Mouse (Mus musculus) heart, embryonic 16.5 days (tissue): ENCODE results near the gene 2810408A11Rik. TPM values are rescaled to one million over a fixed set of nuclear protein-coding genes. Genes with fewer than 3 reads are reported as not detected.

Experiments
- ATAC-seq: fragments of 200-750 bp; cut with Nextera tagmentation; replicated peaks from 2 replicates; pipeline ENCODE4 v1.8.0; 2017; ENCODE audit warnings: moderate number of reproducible peaks; ENCODE audit not compliant: insufficient read depth, low FRiP score; ENCODE audit errors: extremely low read depth
- H3K27ac ChIP-seq: fragments of 300-500 bp; sonication (generic); 2 replicates; pipeline ENCODE4 v1.5.1; 2014; ENCODE audit warnings: mild to moderate bottlenecking, low read length, control low read depth, moderate library complexity
- H3K27me3 ChIP-seq: fragments of 300-500 bp; sonication (generic); 2 replicates; pipeline ENCODE4 v1.6.1; 2014; ENCODE audit warnings: low read length, mixed read lengths; ENCODE audit not compliant: control insufficient read depth, insufficient read depth
- H3K36me3 ChIP-seq: fragments of 300-500 bp; sonication (generic); 2 replicates; pipeline ENCODE4 v1.6.1; 2014; ENCODE audit not compliant: control insufficient read depth, insufficient read depth
- H3K4me1 ChIP-seq: fragments of 300-500 bp; sonication (generic); 2 replicates; pipeline ENCODE4 v1.6.1; 2014; ENCODE audit warnings: low read length, mixed read lengths; ENCODE audit not compliant: control insufficient read depth, insufficient read depth
- H3K4me2 ChIP-seq: fragments of 300-500 bp; sonication (generic); 2 replicates; pipeline ENCODE4 v1.6.1; 2014; ENCODE audit warnings: low read depth, mild to moderate bottlenecking, control low read depth, low read length
- H3K4me3 ChIP-seq: fragments of 300-500 bp; sonication (generic); 2 replicates; pipeline ENCODE4 v1.5.1; 2014; ENCODE audit warnings: mild to moderate bottlenecking, control low read depth, low read length
- H3K9ac ChIP-seq: fragments of 300-500 bp; sonication (generic); 2 replicates; pipeline ENCODE4 v1.6.1; 2014; ENCODE audit warnings: low read length, control low read depth
- H3K9me3 ChIP-seq: fragments of 300-500 bp; sonication (generic); replicated peaks from 2 replicates; pipeline ENCODE4 v1.6.1; 2016; ENCODE audit warnings: low read length; ENCODE audit not compliant: control insufficient read depth
- WGBS: fragments of 180-500 bp; shearing (Covaris S2); extraction: QIAGEN DNeasy Blood & Tissue Kit; methylation state at CpG from one replicate; pipeline ENCODE4 v1.1.7; 2014; 5-methylcytosine and 5-hydroxymethylcytosine counted together
- polyA plus RNA-seq: library from polyadenylated mRNA; unstranded; fragments of >200 nt; fragmentation: Nextera tagmentation; extraction: Ambion mirVana; gene quantifications from 2 replicates; pipeline ENCODE4 v1.2.1, GENCODE M21; 2015

Gene 2810408A11Rik
- polyA plus RNA-seq, 1 experiment from 2014 or later, result 4.1 TPM

GRCm38 (mm10) chr11:69939181-69939580 is 38.4 kb upstream of the 2810408A11Rik start:
- H3K27ac ChIP-seq, result no peak overlapping the region
- H3K27me3 ChIP-seq, result 0 out of 2 replicates have a peak, but pooled peaks cover 6% of the 10 kb centered on the region
- H3K36me3 ChIP-seq, result peaks cover 5% of the 10 kb centered on the region
- peaks cover 33% of the 10 kb centered on the region for H3K4me1 ChIP-seq
- 57% methylated on average over 5 of the region's 5 CpGs for WGBS
- no peak overlapping the region for H3K4me3 ChIP-seq
- ATAC-seq, result no peak
- H3K9me3 ChIP-seq, result no peaks in the 10 kb centered on the region
- no peak overlapping the region for H3K4me2 ChIP-seq
- H3K9ac ChIP-seq, result no peak overlapping the region

- WGBS, result 41% methylated on average over 9 of the region's 9 CpGs
- Histone ChIP-seq H3K4me3 (no peak overlapping the region), H3K9me3 (no peaks in the 10 kb centered on the region), H3K4me1 (peaks cover 33% of the 10 kb centered on the region), H3K9ac (no peak overlapping the region), H3K36me3 (peaks cover 3% of the 10 kb centered on the region; the same call in 1 of the 2 replicates), H3K27ac (no peak overlapping the region; the same call in 1 of the 2 replicates), H3K4me2 (no peak overlapping the region), H3K27me3 (0 out of 2 replicates have a peak, but pooled peaks cover 6% of the 10 kb centered on the region)
- ATAC-seq, result no peak
These were observed 37.7 kb upstream of the 2810408A11Rik start for GRCm38 (mm10) chr11:69938401-69938979.

- H3K4me3 ChIP-seq, result no peak overlapping the region
- H3K9me3 ChIP-seq, result no peaks in the 10 kb centered on the region
- WGBS, result 62% methylated on average over 5 of the region's 5 CpGs
- peak overlapping the region; percentile 66 for H3K9ac ChIP-seq
- peak overlapping the region; percentile 60 for H3K27ac ChIP-seq
- ATAC-seq, result no peak
- H3K27me3 ChIP-seq, result 0 out of 2 replicates have a peak, but pooled peaks cover 6% of the 10 kb centered on the region
- H3K36me3 ChIP-seq, result peaks cover 3% of the 10 kb centered on the region; the same call in 1 of the 2 replicates
- H3K4me2 ChIP-seq, result peak overlapping the region; percentile 100; the same call in 1 of the 2 replicates
- H3K4me1 ChIP-seq, result peaks cover 33% of the 10 kb centered on the region
These were observed 37.0 kb upstream of the 2810408A11Rik start for GRCm38 (mm10) chr11:69937834-69938233.

- peaks cover 33% of the 10 kb centered on the region for H3K4me1 ChIP-seq
- peak overlapping the region; percentile 60 for H3K27ac ChIP-seq
- 33% methylated on average over 4 of the region's 4 CpGs for WGBS
- H3K27me3 ChIP-seq, result 0 out of 2 replicates have a peak, but pooled peaks cover 6% of the 10 kb centered on the region
- H3K9me3 ChIP-seq, result no peaks in the 10 kb centered on the region
- H3K4me2 ChIP-seq, result peak overlapping the region; percentile 100
- peak overlapping the region; percentile 66 for H3K9ac ChIP-seq
- H3K36me3 ChIP-seq, result no peaks in the 10 kb centered on the region
- no peak overlapping the region; the same call in 1 of the 2 replicates for H3K4me3 ChIP-seq
- ATAC-seq, result no peak
These were observed 36.6 kb upstream of the 2810408A11Rik start for GRCm38 (mm10) chr11:69937385-69937784.

GRCm38 (mm10) chr11:69936714-69937347 is 36.0 kb upstream of the 2810408A11Rik start:
- Histone ChIP-seq H3K27me3 (0 out of 2 replicates have a peak, but pooled peaks cover 6% of the 10 kb centered on the region), H3K9me3 (no peaks in the 10 kb centered on the region), H3K4me3 (peak overlapping the region; percentile 65), H3K4me2 (peak overlapping the region; percentile 100), H3K27ac (peak overlapping the region; percentile 60), H3K36me3 (no peaks in the 10 kb centered on the region), H3K9ac (peak overlapping the region; percentile 66), H3K4me1 (peaks cover 33% of the 10 kb centered on the region)
- no peak for ATAC-seq
- 34% methylated on average over 9 of the region's 9 CpGs for WGBS

GRCm38 (mm10) chr11:69936156-69936555 is 35.4 kb upstream of the 2810408A11Rik start:
- Histone ChIP-seq H3K27me3 (0 out of 2 replicates have a peak, but pooled peaks cover 6% of the 10 kb centered on the region), H3K36me3 (no peaks in the 10 kb centered on the region), H3K4me1 (peaks cover 33% of the 10 kb centered on the region), H3K4me2 (peak overlapping the region; percentile 100), H3K4me3 (peak overlapping the region; percentile 65), H3K27ac (peak overlapping the region; percentile 35; the same call in 1 of the 2 replicates), H3K9me3 (no peaks in the 10 kb centered on the region), H3K9ac (peak overlapping the region; percentile 66)
- WGBS, result 3% methylated on average over 27 of the region's 30 CpGs
- no peak; the same call in 1 of the 2 replicates for ATAC-seq

- Histone ChIP-seq H3K4me1 (peaks cover 33% of the 10 kb centered on the region), H3K27ac (peak within 1 kb of the TSS; percentile 60), H3K9me3 (no peaks in the 10 kb centered on the region), H3K27me3 (0 out of 2 replicates have a peak, but pooled peaks cover 6% of the 10 kb centered on the region), H3K36me3 (no peaks in the 10 kb centered on the region), H3K9ac (peak within 1 kb of the TSS; percentile 66), H3K4me2 (peak within 1 kb of the TSS; percentile 100), H3K4me3 (peak within 1 kb of the TSS; percentile 65)
- ATAC-seq, result peak; percentile 83
- WGBS, result 2% methylated on average over 57 of the region's 62 CpGs
These were observed 34.5 kb upstream of the 2810408A11Rik start, which contains the start of gene Ybx2 for GRCm38 (mm10) chr11:69935137-69935879. Gene Ybx2, plus strand, starts transcription at chr11:69935796.

- 16% methylated on average over 6 of the region's 6 CpGs for WGBS
- 0 out of 2 replicates have a peak, but pooled peaks cover 6% of the 10 kb centered on the region for H3K27me3 ChIP-seq
- no peaks in the 10 kb centered on the region for H3K9me3 ChIP-seq
- no peak overlapping the region for H3K27ac ChIP-seq
- H3K4me1 ChIP-seq, result peaks cover 33% of the 10 kb centered on the region
- ATAC-seq, result no peak
- no peak overlapping the region for H3K9ac ChIP-seq
- no peak overlapping the region for H3K4me3 ChIP-seq
- H3K36me3 ChIP-seq, result no peaks in the 10 kb centered on the region
- H3K4me2 ChIP-seq, result peak overlapping the region; percentile 64
These were observed 33.9 kb upstream of the 2810408A11Rik start for GRCm38 (mm10) chr11:69934681-69935080.
